Mouse (Mus musculus) embryonic facial prominence, embryonic 12.5 days (tissue): ENCODE results near the gene Taf5. TPM values are rescaled to one million over a fixed set of nuclear protein-coding genes. Genes with fewer than 3 reads are reported as not detected.

Experiments
- ATAC-seq: fragments of 200-750 bp; cut with Nextera tagmentation; 2 replicates; pipeline ENCODE4 v1.8.0; 2017; ENCODE audit not compliant: insufficient number of reproducible peaks, insufficient read depth, low FRiP score, low TSS enrichment
- H3K27ac ChIP-seq: fragments of 300-500 bp; sonication (generic); 2 replicates; pipeline ENCODE4 v1.5.1; 2016; ENCODE audit warnings: mild to moderate bottlenecking
- H3K27me3 ChIP-seq: fragments of 300-500 bp; sonication (generic); 2 replicates; pipeline ENCODE4 v1.6.1; 2016; ENCODE audit warnings: mild to moderate bottlenecking, moderate library complexity
- H3K36me3 ChIP-seq: fragments of 300-500 bp; sonication (generic); 2 replicates; pipeline ENCODE4 v1.6.1; 2016; ENCODE audit warnings: mild to moderate bottlenecking
- H3K4me1 ChIP-seq: fragments of 300-500 bp; sonication (generic); 2 replicates; pipeline ENCODE4 v1.6.1; 2016
- H3K4me2 ChIP-seq: fragments of 300-500 bp; sonication (generic); replicated peaks from 2 replicates; pipeline ENCODE4 v1.6.1; 2016; ENCODE audit warnings: mild to moderate bottlenecking, moderate library complexity
- H3K4me3 ChIP-seq: fragments of 300-500 bp; sonication (generic); 2 replicates; pipeline ENCODE4 v1.5.1; 2016; ENCODE audit warnings: mild to moderate bottlenecking
- H3K9ac ChIP-seq: fragments of 300-500 bp; sonication (generic); 2 replicates; pipeline ENCODE4 v1.6.1; 2016; ENCODE audit warnings: mild to moderate bottlenecking, moderate library complexity
- H3K9me3 ChIP-seq: fragments of 300-500 bp; sonication (generic); 2 replicates; pipeline ENCODE4 v1.6.1; 2016; ENCODE audit warnings: mild to moderate bottlenecking, moderate library complexity
- WGBS: fragments of 180-500 bp; shearing (Covaris S2); methylation state at CpG from one replicate; pipeline ENCODE4 v1.1.7; 2016; 5-methylcytosine and 5-hydroxymethylcytosine counted together
- polyA plus RNA-seq: library from polyadenylated mRNA; unstranded; fragments of >200 nt; fragmentation: Nextera tagmentation; extraction: Ambion mirVana; gene quantifications from 2 replicates; pipeline ENCODE4 v1.2.1, GENCODE M21; 2016

Taf5 gene
- polyA plus RNA-seq, 1 experiment from 2014 or later: 12.4 TPM

GRCm38 (mm10) chr19:47067924-47068611, 522 bp downstream of the Taf5 start:
- H3K4me1 ChIP-seq: peaks cover 6% of the 10 kb centered on the region; the same call in 1 of the 2 replicates
- peak overlapping the region; percentile 87 for H3K27ac ChIP-seq
- H3K36me3 ChIP-seq: peaks cover 24% of the 10 kb centered on the region
- WGBS: under 1% methylated on average over 70 of the region's 72 CpGs
- H3K9ac ChIP-seq: peak overlapping the region; percentile 91
- H3K9me3 ChIP-seq: no peaks in the 10 kb centered on the region
- peak; percentile 93 for ATAC-seq
- no peaks in the 10 kb centered on the region for H3K27me3 ChIP-seq
- peak overlapping the region; percentile 98 for H3K4me3 ChIP-seq
- peak overlapping the region; percentile 62 for H3K4me2 ChIP-seq

GRCm38 (mm10) chr19:47088226-47088625, 20.7 kb downstream of the Taf5 start:
- H3K4me2 ChIP-seq: no peak overlapping the region
- H3K4me3 ChIP-seq: no peak overlapping the region
- ATAC-seq: no peak
- H3K36me3 ChIP-seq: peaks cover 32% of the 10 kb centered on the region
- H3K27ac ChIP-seq: no peak overlapping the region
- 91% methylated on average over 3 of the region's 3 CpGs for WGBS
- H3K9ac ChIP-seq: no peak overlapping the region
- no peaks in the 10 kb centered on the region for H3K27me3 ChIP-seq
- peaks cover 11% of the 10 kb centered on the region for H3K4me1 ChIP-seq
- H3K9me3 ChIP-seq: no peaks in the 10 kb centered on the region

- 2% methylated on average over 36 of the region's 36 CpGs for WGBS
- peak overlapping the region; percentile 98 for H3K4me3 ChIP-seq
- H3K36me3 ChIP-seq: peaks cover 29% of the 10 kb centered on the region
- H3K27ac ChIP-seq: peak overlapping the region; percentile 81
- peak overlapping the region; percentile 77 for H3K4me2 ChIP-seq
- H3K9me3 ChIP-seq: no peaks in the 10 kb centered on the region
- H3K9ac ChIP-seq: peak overlapping the region; percentile 94
- H3K27me3 ChIP-seq: no peaks in the 10 kb centered on the region
- peak; percentile 68; the same call in 1 of the 2 replicates for ATAC-seq
- peaks cover 11% of the 10 kb centered on the region for H3K4me1 ChIP-seq
These were observed 22.4 kb downstream of the Taf5 start for GRCm38 (mm10) chr19:47089718-47090525.

- ATAC-seq: peak; percentile 98
- Histone ChIP-seq H3K36me3 (peaks cover 30% of the 10 kb centered on the region), H3K9me3 (no peaks in the 10 kb centered on the region), H3K4me3 (peak within 1 kb of the TSS; percentile 98), H3K9ac (peak within 1 kb of the TSS; percentile 94), H3K4me1 (peaks cover 11% of the 10 kb centered on the region), H3K27me3 (no peaks in the 10 kb centered on the region), H3K27ac (peak within 1 kb of the TSS; percentile 81), H3K4me2 (peak within 1 kb of the TSS; percentile 77)
- under 1% methylated on average over 56 of the region's 56 CpGs for WGBS
These were observed 23.1 kb downstream of the Taf5 start, which contains the start of the genes Usmg5 and Pdcd11 for GRCm38 (mm10) chr19:47090550-47091156. Gene Usmg5, minus strand, starts transcription at chr19:47090647. Gene Pdcd11, plus strand, starts transcription at chr19:47090768.

GRCm38 (mm10) chr19:47101080-47101479, 33.5 kb downstream of the Taf5 start:
- no peak overlapping the region for H3K27ac ChIP-seq
- H3K9ac ChIP-seq: no peak overlapping the region
- 89% methylated on average over 5 of the region's 5 CpGs for WGBS
- H3K4me2 ChIP-seq: no peak overlapping the region
- H3K27me3 ChIP-seq: no peaks in the 10 kb centered on the region
- H3K4me1 ChIP-seq: no peaks in the 10 kb centered on the region
- no peaks in the 10 kb centered on the region for H3K9me3 ChIP-seq
- no peak for ATAC-seq
- H3K36me3 ChIP-seq: peaks cover 98% of the 10 kb centered on the region
- no peak overlapping the region for H3K4me3 ChIP-seq

- Histone ChIP-seq H3K9me3 (no peaks in the 10 kb centered on the region), H3K27ac (no peak overlapping the region), H3K4me1 (no peaks in the 10 kb centered on the region), H3K9ac (no peak overlapping the region), H3K36me3 (peaks cover 98% of the 10 kb centered on the region), H3K4me2 (no peak overlapping the region), H3K4me3 (no peak overlapping the region), H3K27me3 (no peaks in the 10 kb centered on the region)
- 95% methylated on average over 9 of the region's 9 CpGs for WGBS
- ATAC-seq: no peak
These were observed 37.2 kb downstream of the Taf5 start for GRCm38 (mm10) chr19:47104641-47105271.

- no peak overlapping the region for H3K9ac ChIP-seq
- no peak overlapping the region for H3K4me3 ChIP-seq
- 78% methylated on average over 2 of the region's 2 CpGs for WGBS
- H3K4me1 ChIP-seq: no peaks in the 10 kb centered on the region
- ATAC-seq: no peak
- H3K27ac ChIP-seq: no peak overlapping the region
- H3K36me3 ChIP-seq: peaks cover 65% of the 10 kb centered on the region
- no peaks in the 10 kb centered on the region for H3K9me3 ChIP-seq
- H3K4me2 ChIP-seq: no peak overlapping the region
- H3K27me3 ChIP-seq: no peaks in the 10 kb centered on the region
These were observed 51.1 kb downstream of the Taf5 start for GRCm38 (mm10) chr19:47118634-47119033.

- Histone ChIP-seq H3K9ac (no peak overlapping the region), H3K27ac (no peak overlapping the region), H3K4me2 (no peak overlapping the region), H3K4me3 (no peak overlapping the region), H3K27me3 (no peaks in the 10 kb centered on the region), H3K4me1 (no peaks in the 10 kb centered on the region), H3K9me3 (no peaks in the 10 kb centered on the region), H3K36me3 (peaks cover 55% of the 10 kb centered on the region)
- WGBS: 43% methylated on average over 4 of the region's 4 CpGs
- no peak for ATAC-seq
These were observed 53.5 kb downstream of the Taf5 start for GRCm38 (mm10) chr19:47121054-47121453.

- Histone ChIP-seq H3K4me3 (no peak overlapping the region), H3K9ac (no peak overlapping the region), H3K4me1 (no peaks in the 10 kb centered on the region), H3K36me3 (peaks cover 57% of the 10 kb centered on the region), H3K4me2 (no peak overlapping the region), H3K27me3 (no peaks in the 10 kb centered on the region), H3K27ac (no peak overlapping the region), H3K9me3 (no peaks in the 10 kb centered on the region)
- no peak for ATAC-seq
- WGBS: 18% methylated on average over 2 of the region's 2 CpGs
These were observed 55.3 kb downstream of the Taf5 start for GRCm38 (mm10) chr19:47122802-47123201.

GRCm38 (mm10) chr19:47128164-47128563, 60.6 kb downstream of the Taf5 start:
- Histone ChIP-seq H3K4me3 (no peak overlapping the region), H3K27ac (no peak overlapping the region), H3K4me1 (no peaks in the 10 kb centered on the region), H3K9ac (no peak overlapping the region), H3K9me3 (no peaks in the 10 kb centered on the region), H3K27me3 (no peaks in the 10 kb centered on the region), H3K4me2 (no peak overlapping the region), H3K36me3 (peaks cover 75% of the 10 kb centered on the region)
- no peak for ATAC-seq
- WGBS: 93% methylated on average over 10 of the region's 10 CpGs

GRCm38 (mm10) chr19:47128835-47129234, 61.3 kb downstream of the Taf5 start:
- H3K27ac ChIP-seq: no peak overlapping the region
- no peak overlapping the region for H3K4me3 ChIP-seq
- no peaks in the 10 kb centered on the region for H3K27me3 ChIP-seq
- H3K4me1 ChIP-seq: no peaks in the 10 kb centered on the region
- H3K9me3 ChIP-seq: no peaks in the 10 kb centered on the region
- no peak overlapping the region for H3K9ac ChIP-seq
- no peak for ATAC-seq
- H3K4me2 ChIP-seq: no peak overlapping the region
- H3K36me3 ChIP-seq: peaks cover 79% of the 10 kb centered on the region
- WGBS: 89% methylated on average over 11 of the region's 11 CpGs
